Mouse (Mus musculus) right cerebral cortex, adult 18-20 months (tissue): ENCODE measurements at regions not wholly inside any gene's neighbourhood (a gene's known extent, or its start where the extent isn't known, plus 50 kb on each side); places are given as distances from the start of the nearest gene placed in this dataset.
A peak's percentile ranks its signal among the peaks of the same experiment; 100 is the strongest.

ENCODE experiments used
- DNase-seq: peaks from one replicate; pipeline ENCODE4 v3.0.0; 2022; ENCODE audit warnings: mixed read lengths

DNA sequence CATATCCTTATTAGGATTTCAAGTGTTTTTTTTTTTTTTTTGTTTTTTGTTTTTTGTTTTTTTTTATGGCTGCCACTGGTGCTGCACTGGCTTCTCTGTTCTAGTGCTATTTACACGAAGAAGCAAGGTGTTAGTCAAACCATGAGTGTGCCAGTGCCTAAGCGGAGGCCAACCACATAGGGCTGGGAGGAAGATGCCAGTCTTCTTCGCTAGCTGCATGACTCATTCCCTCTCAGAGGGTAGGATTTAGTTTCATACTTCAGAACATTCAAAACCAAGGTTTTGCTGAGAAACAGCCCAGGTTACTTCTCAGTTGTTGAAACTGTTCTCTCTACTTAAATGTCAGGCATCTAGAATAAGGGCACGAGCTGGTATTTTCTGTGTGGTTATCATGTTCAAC lies 72.6 kb downstream of the Icos start:
- no peak for DNase-seq

DNA sequence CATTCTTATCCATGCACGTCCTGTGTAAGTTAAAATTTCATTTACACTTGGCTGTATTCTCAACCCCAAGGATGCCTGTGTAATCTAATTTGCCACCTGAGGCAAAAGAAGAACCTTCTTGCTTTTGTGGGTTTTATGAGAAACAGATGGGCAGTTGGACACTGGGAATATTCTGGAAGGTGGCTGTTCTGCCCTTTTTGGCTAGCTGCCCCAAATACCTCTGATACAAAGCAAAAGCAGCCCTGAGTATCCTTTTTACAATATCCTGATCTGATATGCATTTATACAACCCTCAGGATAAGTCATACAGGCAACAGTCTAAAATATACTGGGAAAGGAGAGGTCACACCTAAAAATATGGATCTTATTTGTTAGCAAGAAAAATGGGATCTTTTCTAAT lies 75.9 kb downstream of the Icos start:
- no peak for DNase-seq

DNA sequence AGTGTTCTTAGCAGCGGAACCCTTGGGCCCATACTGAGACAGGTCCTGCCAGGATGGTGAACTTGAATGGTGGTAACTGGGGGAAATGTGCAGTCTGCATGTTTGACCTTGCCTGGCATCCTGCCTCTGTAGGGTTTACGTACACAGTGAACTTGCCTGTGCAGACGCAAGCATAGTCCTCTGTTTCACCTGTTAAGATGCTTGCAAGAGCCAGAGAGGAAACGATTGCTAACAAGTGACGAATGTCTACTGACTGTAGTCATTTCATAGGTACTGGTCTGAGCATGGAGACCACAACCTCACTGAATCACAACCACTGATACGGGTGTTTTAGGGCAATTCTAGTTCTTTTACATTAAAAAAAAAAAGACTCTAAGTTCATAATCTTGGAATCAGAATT lies 76.7 kb downstream of the Icos start:
- no peak for DNase-seq

DNA sequence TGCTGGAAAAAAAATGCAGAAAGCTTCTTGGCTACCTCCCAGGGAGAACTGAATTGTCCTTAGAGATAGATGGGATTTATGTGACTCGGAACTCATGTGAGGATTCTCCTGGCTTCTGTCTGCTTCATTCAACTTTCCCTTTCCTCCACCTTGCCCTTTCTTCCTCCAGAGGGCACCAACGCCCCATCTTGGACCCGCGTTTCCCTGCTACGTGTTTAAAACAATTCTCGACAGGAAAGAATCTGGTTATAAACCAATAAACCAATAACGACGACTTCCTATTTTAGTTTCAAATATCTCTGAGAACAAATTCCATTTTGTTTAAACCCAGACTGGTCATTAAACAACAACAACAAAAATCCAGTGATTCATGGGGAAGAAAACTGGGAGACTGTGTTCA lies 77.4 kb downstream of the Icos start:
- peak; percentile 51 for DNase-seq

- no peak for DNase-seq
Observed at GRCm38 (mm10) chr1:61059910-61060536, 82.3 kb downstream of the Icos start.

DNA sequence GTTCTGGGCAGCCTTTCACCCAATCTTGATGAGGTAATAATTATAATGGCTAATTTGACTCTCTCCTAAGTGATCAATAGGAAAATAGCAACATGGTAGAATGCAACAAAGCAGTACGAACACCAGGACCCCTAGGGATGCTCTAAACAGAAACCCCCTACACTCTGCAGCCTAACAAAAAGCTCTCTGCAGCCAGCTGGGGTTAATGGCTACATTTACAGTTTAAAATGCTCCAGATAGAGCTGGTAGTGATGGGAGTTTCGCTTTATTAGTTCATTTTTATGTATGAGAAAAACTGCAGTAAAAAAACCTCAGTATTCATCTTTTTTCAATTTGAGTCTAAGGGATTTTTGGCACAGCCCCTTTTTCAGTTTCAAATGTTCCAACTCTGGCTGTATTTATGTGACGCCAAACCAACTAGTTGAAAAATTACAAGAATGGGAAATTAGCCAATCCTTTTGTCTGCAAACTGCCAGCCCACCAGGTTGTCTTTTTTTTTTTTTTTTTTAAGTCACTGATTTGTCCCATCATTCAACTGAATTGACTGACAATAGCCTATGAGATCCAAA lies 84.2 kb downstream of the Icos start:
- DNase-seq = no peak

DNA sequence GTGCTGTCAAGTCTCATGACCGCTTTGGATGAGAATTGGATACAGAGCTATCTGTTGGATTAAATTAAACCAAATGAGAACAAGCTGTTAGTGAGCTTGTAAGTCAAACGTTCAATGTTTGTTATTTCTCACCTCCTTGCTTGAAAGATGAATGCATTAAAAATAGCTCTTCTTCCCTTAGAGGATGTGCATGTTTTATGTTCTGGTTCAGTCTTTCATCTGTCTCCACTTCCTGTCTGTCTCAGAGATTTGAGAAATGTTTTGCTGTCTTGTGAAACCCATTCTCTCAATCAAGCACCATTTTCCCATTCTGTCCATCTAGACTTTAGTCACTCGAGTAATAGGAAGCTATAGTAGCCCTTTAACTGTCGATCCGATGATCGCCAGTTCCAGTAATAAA lies 90.4 kb downstream of the Icos start:
- DNase-seq = no peak

DNA sequence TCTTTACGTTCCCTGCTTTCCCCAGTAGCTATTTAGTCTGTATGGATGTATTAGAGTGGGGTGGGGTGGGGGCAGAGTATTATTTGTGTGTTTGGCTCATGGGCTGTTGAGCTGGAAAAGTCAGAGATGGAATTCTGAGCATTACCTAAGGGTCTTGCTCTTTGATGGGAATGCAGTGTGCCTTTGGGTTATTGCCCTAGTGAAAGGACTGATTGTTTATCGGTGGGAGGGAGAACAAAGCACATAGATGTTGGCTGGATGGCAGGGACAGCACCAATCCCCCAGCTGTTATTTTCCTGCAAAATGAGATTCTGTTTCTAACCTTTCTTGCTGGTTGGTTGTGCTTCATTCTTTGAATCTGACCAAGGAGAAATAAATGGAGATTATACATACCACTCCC lies 96.4 kb downstream of the Icos start:
- peak; percentile 9 for DNase-seq

DNA sequence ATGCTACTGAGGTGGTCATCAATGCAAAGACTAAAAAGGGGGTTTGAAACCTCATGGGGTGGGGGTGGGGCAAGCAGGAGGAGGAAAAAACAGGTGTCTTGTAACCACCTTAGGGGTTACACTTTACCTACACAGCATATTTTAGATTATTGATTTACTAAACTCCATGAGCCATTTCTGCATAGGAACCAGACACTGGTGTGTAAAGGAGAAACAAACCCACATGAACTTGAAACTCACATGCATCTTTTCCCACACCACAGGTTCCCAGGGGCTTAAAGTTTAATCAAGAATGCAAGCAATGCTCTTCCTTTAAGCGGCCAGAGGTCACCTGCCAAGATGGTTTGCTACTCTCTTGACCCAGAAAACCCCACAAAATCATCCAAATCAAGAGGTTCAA lies 97.6 kb downstream of the Icos start:
- no peak for DNase-seq

GRCm38 (mm10) chr1:61084732-61085131 lies 107.0 kb downstream of the Icos start:
- no peak for DNase-seq

GRCm38 (mm10) chr1:61086811-61087210 lies 109.1 kb downstream of the Icos start:
- DNase-seq = no peak

GRCm38 (mm10) chr1:61090801-61091200 lies 113.1 kb downstream of the Icos start:
- DNase-seq = no peak

DNA sequence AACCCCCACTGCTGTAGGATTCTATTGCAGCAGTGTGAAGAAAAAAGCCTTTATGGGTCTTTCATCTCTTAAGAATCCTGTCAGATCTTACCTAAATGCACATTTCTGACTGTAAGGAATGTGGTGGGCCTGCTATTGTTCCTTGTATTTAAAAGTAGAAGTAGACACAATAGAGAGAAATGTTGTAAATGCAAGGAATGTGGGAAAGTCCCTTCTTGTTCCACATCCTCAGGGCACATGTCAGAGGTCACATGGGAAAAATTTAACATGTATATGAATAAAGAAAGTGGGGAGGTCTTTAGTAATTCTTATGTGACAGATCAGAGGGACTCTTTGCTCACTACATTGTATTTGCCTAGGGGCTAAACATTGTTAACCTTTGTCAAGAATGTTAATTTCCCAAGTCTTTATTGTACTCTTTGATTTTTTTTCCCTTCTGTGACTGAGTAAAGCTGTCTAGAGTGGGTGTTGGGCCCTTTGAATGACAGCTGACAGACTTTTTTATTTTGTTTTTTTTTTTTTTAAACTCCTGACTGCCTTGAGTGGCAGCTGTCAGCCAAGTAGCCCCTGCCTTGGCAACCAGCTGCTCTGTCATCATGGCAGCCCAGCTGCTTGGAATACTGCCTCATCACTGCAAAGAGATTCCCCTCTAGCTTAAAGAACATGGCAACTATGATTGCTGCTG lies 117.9 kb downstream of the Icos start:
- no peak for DNase-seq

GRCm38 (mm10) chr1:61099341-61099740 lies 121.6 kb downstream of the Icos start:
- DNase-seq = no peak

DNA sequence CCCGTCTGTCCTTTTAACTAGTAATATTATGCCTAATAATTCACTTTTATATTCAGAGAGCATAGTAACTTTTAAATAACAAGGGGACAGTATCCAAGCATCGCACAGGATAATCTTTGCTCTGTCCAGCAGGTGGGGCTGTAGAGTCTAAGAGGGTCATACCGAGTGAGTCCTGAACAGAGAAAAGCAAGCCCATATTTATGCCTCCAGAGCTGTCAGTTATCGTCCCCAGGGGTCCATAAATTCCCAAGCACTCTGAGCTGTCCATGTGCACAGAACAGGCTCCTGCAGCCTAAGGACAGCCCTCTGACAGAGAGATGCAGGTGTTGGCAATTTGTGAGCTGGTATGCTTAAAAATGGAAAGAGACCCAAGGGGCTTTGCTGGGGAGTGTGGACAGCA lies 124.0 kb downstream of the Icos start:
- no peak for DNase-seq

- DNase-seq = no peak
Observed at GRCm38 (mm10) chr1:61102346-61102745, 124.6 kb downstream of the Icos start.

- no peak for DNase-seq
Observed at GRCm38 (mm10) chr1:61103581-61103980, 125.9 kb downstream of the Icos start.

DNA sequence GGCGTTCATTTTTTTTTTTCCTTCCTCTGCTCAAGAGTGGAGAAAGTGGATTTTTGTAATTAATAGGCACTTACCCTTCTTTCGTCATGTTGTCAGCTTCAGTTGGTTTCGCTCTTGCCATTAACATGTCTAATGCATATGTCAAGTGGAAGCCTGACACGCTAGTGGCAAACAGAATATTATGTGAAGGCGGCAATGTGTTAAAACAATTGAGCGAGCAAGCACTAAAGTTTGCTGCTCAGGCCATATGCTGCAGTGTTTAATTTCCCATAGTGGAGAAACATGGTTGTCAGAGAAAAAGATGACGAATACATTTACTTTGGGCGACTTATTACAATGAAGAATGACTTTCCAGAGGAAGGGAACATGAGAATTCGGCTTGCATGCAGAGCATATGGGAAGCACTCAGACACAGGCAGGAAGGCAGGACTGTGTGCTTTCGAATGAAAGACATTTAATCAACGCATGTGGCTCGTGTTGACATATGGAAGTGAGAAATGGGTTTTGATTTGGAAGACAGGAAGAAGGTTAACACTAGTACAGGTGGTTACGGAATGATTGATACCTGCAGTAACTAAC lies 134.1 kb downstream of the Icos start:
- peak; percentile 3 for DNase-seq

DNA sequence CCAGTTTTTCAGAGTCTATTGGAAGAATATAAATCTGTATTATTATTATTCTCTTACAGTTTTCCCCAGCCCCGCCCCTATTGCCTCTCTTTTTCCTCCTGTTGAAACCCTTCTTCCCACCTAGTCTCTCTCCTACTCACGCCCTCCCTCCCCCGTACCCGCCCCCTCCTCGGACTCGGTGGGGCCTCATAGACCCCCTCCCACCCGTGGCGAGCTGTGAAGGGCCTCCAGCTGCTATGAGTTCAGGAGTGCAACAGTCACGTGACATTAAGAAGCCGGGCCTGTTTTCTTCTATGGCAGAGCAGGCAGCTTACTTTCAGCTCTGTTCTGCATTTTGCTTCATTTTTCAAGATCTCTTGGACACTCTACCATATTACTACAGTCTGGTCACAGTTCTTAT lies 139.8 kb downstream of the Icos start:
- no peak for DNase-seq

DNA sequence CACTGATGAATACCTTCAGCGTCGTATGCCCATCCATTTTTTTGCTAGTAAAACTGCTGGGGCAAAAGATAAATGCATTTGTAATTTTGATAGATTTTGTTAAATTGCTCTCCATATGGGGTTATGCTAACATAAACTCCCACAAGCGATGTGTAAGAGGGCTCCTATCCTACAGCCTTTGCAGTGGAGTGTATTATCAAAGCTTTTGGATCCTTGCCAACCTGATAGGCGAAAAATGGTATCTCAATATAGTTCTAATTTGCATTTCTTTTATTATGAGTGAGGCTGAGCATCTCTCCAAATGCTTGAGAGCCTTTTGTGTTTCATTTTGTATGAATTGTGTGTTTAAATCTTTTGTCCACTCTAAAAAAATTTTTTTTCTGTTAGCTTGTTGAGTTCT lies 140.3 kb downstream of the Icos start:
- no peak for DNase-seq

GRCm38 (mm10) chr1:61121480-61121879 lies 143.8 kb downstream of the Icos start:
- DNase-seq = no peak

- no peak for DNase-seq
Observed at GRCm38 (mm10) chr1:61125127-61125526, 147.4 kb downstream of the Icos start.

DNA sequence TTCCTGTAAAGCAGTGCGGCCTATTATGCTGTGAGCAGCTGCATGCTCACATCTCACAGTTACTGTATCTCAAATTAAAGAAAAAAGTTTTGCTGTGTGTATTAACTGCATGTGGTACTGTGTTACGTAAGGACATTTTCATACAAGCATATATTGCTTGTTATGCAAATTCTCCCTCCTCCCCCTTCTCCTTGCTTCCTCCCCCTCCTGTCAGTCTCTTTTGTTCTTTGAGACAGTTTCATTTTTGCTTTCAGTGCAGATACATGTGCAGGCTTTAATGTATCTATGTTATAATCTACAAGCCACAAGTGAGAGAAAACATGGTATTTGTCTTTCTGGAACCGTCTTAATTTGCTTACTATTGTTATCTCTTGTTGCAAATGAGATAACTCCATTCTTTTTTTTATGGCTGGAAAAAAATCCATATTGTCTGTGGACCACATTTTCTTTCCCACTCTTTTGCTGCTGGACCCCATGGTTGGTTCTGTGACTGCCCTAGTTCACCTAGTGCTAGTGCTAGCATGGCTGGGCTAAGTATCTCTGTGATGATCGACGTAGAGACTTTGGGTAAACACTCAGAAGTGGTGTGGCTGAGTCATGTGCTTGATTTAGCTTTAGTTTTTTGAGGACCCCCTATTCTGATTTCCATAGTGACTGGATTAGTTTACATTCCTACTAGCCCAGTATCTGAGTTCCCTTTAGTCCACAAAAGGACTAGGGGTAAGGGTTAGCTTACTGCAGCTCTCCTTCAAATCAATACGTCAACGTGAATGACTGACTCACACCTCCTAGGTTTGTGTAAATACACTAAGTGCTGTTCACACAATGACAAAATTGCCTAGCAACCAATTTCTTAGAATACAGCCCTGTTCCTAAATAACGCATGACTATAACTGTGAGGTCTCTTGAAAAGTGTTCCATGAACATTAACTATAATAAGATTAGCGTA lies 158.1 kb downstream of the Icos start:
- no peak for DNase-seq
